Mouse (Mus musculus) forebrain, embryonic 14.5 days (tissue): ENCODE results near the gene Bsg. TPM values are rescaled to one million over a fixed set of nuclear protein-coding genes. Genes with fewer than 3 reads are reported as not detected.

Source experiments
- ATAC-seq: fragments of 200-750 bp; cut with Nextera tagmentation; 2 replicates; pipeline ENCODE4 v1.8.0; 2017; ENCODE audit warnings: mild to moderate bottlenecking, moderate library complexity
- DNase-seq: peaks from one replicate; pipeline ENCODE4 v3.0.0-alpha.2; 2015; ENCODE audit warnings: low spot score
- H3K27ac ChIP-seq: fragments of 300-500 bp; sonication (generic); 2 replicates; pipeline ENCODE4 v1.5.1; 2014; ENCODE audit warnings: low read depth, mild to moderate bottlenecking, control low read depth, low read length, moderate library complexity
- H3K27me3 ChIP-seq: fragments of 300-500 bp; sonication (generic); replicated peaks from 2 replicates; pipeline ENCODE4 v1.6.1; 2014; ENCODE audit warnings: low read length, control low read depth, mixed read lengths; ENCODE audit not compliant: control insufficient read depth, insufficient read depth
- H3K36me3 ChIP-seq: fragments of 300-500 bp; sonication (generic); 2 replicates; pipeline ENCODE4 v1.6.1; 2014; ENCODE audit warnings: low read length, control low read depth; ENCODE audit not compliant: control insufficient read depth, insufficient read depth
- H3K4me1 ChIP-seq: fragments of 300-500 bp; sonication (generic); 2 replicates; pipeline ENCODE4 v1.6.1; 2014; ENCODE audit warnings: antibody characterized with exemption, low read length, control low read depth; ENCODE audit not compliant: control insufficient read depth, insufficient read depth
- H3K4me2 ChIP-seq: fragments of 300-500 bp; sonication (generic); 2 replicates; pipeline ENCODE4 v1.6.1; 2014; ENCODE audit warnings: mild to moderate bottlenecking, control low read depth, low read length
- H3K4me3 ChIP-seq: fragments of 300-500 bp; sonication (generic); 2 replicates; pipeline ENCODE4 v1.5.1; 2014; ENCODE audit warnings: low read depth, low read length, control low read depth
- H3K9ac ChIP-seq: fragments of 300-500 bp; sonication (generic); 2 replicates; pipeline ENCODE4 v1.6.1; 2014; ENCODE audit warnings: mild to moderate bottlenecking, low read length, control low read depth, moderate library complexity
- H3K9me3 ChIP-seq: fragments of 300-500 bp; sonication (generic); replicated peaks from 2 replicates; pipeline ENCODE4 v1.6.1; 2016; ENCODE audit warnings: low read length, control low read depth, mixed read lengths; ENCODE audit not compliant: control insufficient read depth
- WGBS: fragments of 180-500 bp; shearing (Covaris S2); extraction: QIAGEN DNeasy Blood & Tissue Kit; methylation state at CpG from one replicate; pipeline ENCODE4 v1.1.7; 2014; 5-methylcytosine and 5-hydroxymethylcytosine counted together
- polyA plus RNA-seq: library from polyadenylated mRNA; unstranded; fragments of >200 nt; fragmentation: Nextera tagmentation; extraction: Ambion mirVana; gene quantifications from 2 replicates; pipeline ENCODE4 v1.2.1, GENCODE M21; 2014

Bsg gene
- polyA plus RNA-seq, 1 experiment from 2014 or later = 725 TPM

GRCm38 (mm10) chr10:79680606-79681495 lies 23.4 kb upstream of the Bsg start:
- ATAC-seq = peak; percentile 6
- Histone ChIP-seq H3K36me3 (peaks cover 21% of the 10 kb centered on the region), H3K4me2 (peak overlapping the region; percentile 47), H3K27me3 (no peaks in the 10 kb centered on the region), H3K9ac (peak overlapping the region; percentile 61), H3K27ac (peak overlapping the region; percentile 84), H3K4me1 (peaks cover 10% of the 10 kb centered on the region), H3K4me3 (peak overlapping the region; percentile 77), H3K9me3 (no peaks in the 10 kb centered on the region)
- DNase-seq = no peak
- WGBS = 43% methylated on average over 11 of the region's 11 CpGs

GRCm38 (mm10) chr10:79681591-79682245 lies 22.6 kb upstream of the Bsg start, which contains the start of gene Cdc34:
TSS of gene Cdc34 (plus strand) at chr10:79682195.
- ATAC-seq (peak; percentile 96), DNase-seq (peak; percentile 99)
- Histone ChIP-seq H3K9me3 (no peaks in the 10 kb centered on the region), H3K4me1 (peaks cover 10% of the 10 kb centered on the region), H3K9ac (peak within 1 kb of the TSS; percentile 82), H3K4me3 (peak within 1 kb of the TSS; percentile 77), H3K36me3 (peaks cover 26% of the 10 kb centered on the region), H3K4me2 (peak within 1 kb of the TSS; percentile 90), H3K27me3 (no peaks in the 10 kb centered on the region), H3K27ac (peak within 1 kb of the TSS; percentile 84)
- WGBS = 1% methylated on average over 67 of the region's 84 CpGs

- peak overlapping the region; percentile 82 for H3K9ac ChIP-seq
- DNase-seq (no peak), ATAC-seq (0 out of 2 replicates have a peak, but pooled peaks have one; percentile 2)
- H3K9me3 ChIP-seq = no peaks in the 10 kb centered on the region
- peak overlapping the region; percentile 90 for H3K4me2 ChIP-seq
- H3K4me1 ChIP-seq = peaks cover 10% of the 10 kb centered on the region
- WGBS = 0% methylated on average over 9 of the region's 10 CpGs
- H3K27me3 ChIP-seq = no peaks in the 10 kb centered on the region
- peaks cover 34% of the 10 kb centered on the region for H3K36me3 ChIP-seq
- H3K4me3 ChIP-seq = peak overlapping the region; percentile 77
- peak overlapping the region; percentile 60; the same call in 1 of the 2 replicates for H3K27ac ChIP-seq
Observed at GRCm38 (mm10) chr10:79682551-79682915, 21.8 kb upstream of the Bsg start.

- Histone ChIP-seq H3K4me3 (peak overlapping the region; percentile 77), H3K9me3 (no peaks in the 10 kb centered on the region), H3K27ac (no peak overlapping the region), H3K4me2 (peak overlapping the region; percentile 90), H3K4me1 (peaks cover 10% of the 10 kb centered on the region), H3K27me3 (no peaks in the 10 kb centered on the region), H3K9ac (peak overlapping the region; percentile 82), H3K36me3 (peaks cover 39% of the 10 kb centered on the region)
- DNase-seq = peak; percentile 43
- ATAC-seq = no peak
- 10% methylated on average over 10 of the region's 10 CpGs for WGBS
Observed at GRCm38 (mm10) chr10:79682916-79683582, 21.2 kb upstream of the Bsg start.

- Histone ChIP-seq H3K27ac (no peak overlapping the region), H3K4me3 (0 out of 2 replicates have a peak overlapping the region, but pooled peaks have one; percentile 77), H3K9ac (peak overlapping the region; percentile 82; the same call in 1 of the 2 replicates), H3K4me1 (peaks cover 10% of the 10 kb centered on the region), H3K27me3 (no peaks in the 10 kb centered on the region), H3K9me3 (no peaks in the 10 kb centered on the region), H3K4me2 (peak overlapping the region; percentile 90), H3K36me3 (peaks cover 49% of the 10 kb centered on the region)
- no peak for DNase-seq
- ATAC-seq = no peak
- WGBS = 89% methylated on average over 6 of the region's 6 CpGs
Observed at GRCm38 (mm10) chr10:79683726-79684640, 20.3 kb upstream of the Bsg start.

- Histone ChIP-seq H3K4me3 (no peak overlapping the region), H3K9me3 (no peaks in the 10 kb centered on the region), H3K27ac (no peak overlapping the region), H3K4me2 (no peak overlapping the region), H3K9ac (no peak overlapping the region), H3K36me3 (peaks cover 56% of the 10 kb centered on the region), H3K27me3 (no peaks in the 10 kb centered on the region), H3K4me1 (peaks cover 10% of the 10 kb centered on the region)
- no peak for ATAC-seq
- 94% methylated on average over 25 of the region's 25 CpGs for WGBS
- DNase-seq = no peak
Observed at GRCm38 (mm10) chr10:79684770-79685600, 19.3 kb upstream of the Bsg start.

GRCm38 (mm10) chr10:79686219-79686618 lies 18.1 kb upstream of the Bsg start:
- Histone ChIP-seq H3K4me1 (peaks cover 10% of the 10 kb centered on the region), H3K9ac (no peak overlapping the region), H3K36me3 (peaks cover 56% of the 10 kb centered on the region), H3K4me2 (no peak overlapping the region), H3K27ac (no peak overlapping the region), H3K4me3 (no peak overlapping the region), H3K27me3 (no peaks in the 10 kb centered on the region), H3K9me3 (no peaks in the 10 kb centered on the region)
- ATAC-seq (no peak), DNase-seq (no peak)
- WGBS = 91% methylated on average over 2 of the region's 2 CpGs
